Mouse (Mus musculus): ENCODE data around the gene Akr1c14. TPM values are rescaled to one million over a fixed set of nuclear protein-coding genes. Genes with fewer than 3 reads are reported as not detected.

The Akr1c14 gene
- total and polyA plus RNA-seq, 3 experiments, result not detected

GRCm38 (mm10) chr13:4133070-4133469 lies 84.3 kb downstream of the Akr1c14 start (continued):
- TF ChIP-seq MAX (IDR thresholded peaks at IDR 0.05; ENCODE audit: low read length), result peak; percentile 64; the same call in 1 of the 2 replicates

Other genes with a start within 250 kb of the Akr1c14 start
- gene Calml3, start 244.7 kb upstream of the Akr1c14 start, total RNA-seq (2012; rRNA removed), result not detected in 2 replicates
- gene Calml3, start 244.7 kb upstream of the Akr1c14 start, total RNA-seq (2014; rRNA removed), result not detected in 2 replicates
- not detected in 2 replicates for gene Calml3, start 244.7 kb upstream of the Akr1c14 start, polyA plus RNA-seq (2012; ENCODE audit: insufficient read length, low read depth)
- gene Calm4, start 211.3 kb upstream of the Akr1c14 start, total RNA-seq (2012; rRNA removed), result not detected in 2 replicates
- gene Calm4, start 211.3 kb upstream of the Akr1c14 start, total RNA-seq (2014; rRNA removed), result not detected in 2 replicates
- not detected in 2 replicates for gene Calm4, start 211.3 kb upstream of the Akr1c14 start, polyA plus RNA-seq (2012; ENCODE audit: insufficient read length, low read depth)
- not detected in 2 replicates for gene Calm5, start 194.8 kb upstream of the Akr1c14 start, total RNA-seq (2012; rRNA removed)
- not detected in 2 replicates for gene Calm5, start 194.8 kb upstream of the Akr1c14 start, total RNA-seq (2014; rRNA removed)
- not detected in 2 replicates for gene Calm5, start 194.8 kb upstream of the Akr1c14 start, polyA plus RNA-seq (2012; ENCODE audit: insufficient read length, low read depth)
- 15.7 and 18.9 TPM in 2 replicates for gene Net1, start 130.8 kb upstream of the Akr1c14 start, total RNA-seq (2012; rRNA removed)
- 22.7 and 24.2 TPM in 2 replicates for gene Net1, start 130.8 kb upstream of the Akr1c14 start, total RNA-seq (2014; rRNA removed)
- 45.7 and 46.4 TPM in 2 replicates for gene Net1, start 130.8 kb upstream of the Akr1c14 start, polyA plus RNA-seq (2012; ENCODE audit: insufficient read length, low read depth)
- gene Tubal3, start 130.7 kb upstream of the Akr1c14 start, total RNA-seq (2012; rRNA removed), result not detected in 2 replicates
- gene Tubal3, start 130.7 kb upstream of the Akr1c14 start, total RNA-seq (2014; rRNA removed), result 0.07 TPM in 1 of 2 replicates, not detected in the other
- not detected in 2 replicates for gene Tubal3, start 130.7 kb upstream of the Akr1c14 start, polyA plus RNA-seq (2012; ENCODE audit: insufficient read length, low read depth)
- not detected in 2 replicates for gene Ucn3, start 103.7 kb upstream of the Akr1c14 start, total RNA-seq (2012; rRNA removed)
- not detected in 2 replicates for gene Ucn3, start 103.7 kb upstream of the Akr1c14 start, total RNA-seq (2014; rRNA removed)
- gene Ucn3, start 103.7 kb upstream of the Akr1c14 start, polyA plus RNA-seq (2012; ENCODE audit: insufficient read length, low read depth), result not detected in 2 replicates
- not detected in 2 replicates for gene Akr1c18, start 101.6 kb downstream of the Akr1c14 start, total RNA-seq (2012; rRNA removed)
- not detected in 2 replicates for gene Akr1c18, start 101.6 kb downstream of the Akr1c14 start, total RNA-seq (2014; rRNA removed)
- not detected in 2 replicates for gene Akr1c18, start 101.6 kb downstream of the Akr1c14 start, polyA plus RNA-seq (2012; ENCODE audit: insufficient read length, low read depth)
- 39.1 and 42.1 TPM in 2 replicates for gene Akr1c13, start 142.1 kb downstream of the Akr1c14 start, total RNA-seq (2012; rRNA removed)
- gene Akr1c13, start 142.1 kb downstream of the Akr1c14 start, total RNA-seq (2014; rRNA removed), result 76.3 and 80.4 TPM in 2 replicates
- gene Akr1c13, start 142.1 kb downstream of the Akr1c14 start, polyA plus RNA-seq (2012; ENCODE audit: insufficient read length, low read depth), result 36.5 and 51.0 TPM in 2 replicates
- gene Akr1c19, start 179.7 kb downstream of the Akr1c14 start, total RNA-seq (2012; rRNA removed), result not detected in 2 replicates
- gene Akr1c19, start 179.7 kb downstream of the Akr1c14 start, total RNA-seq (2014; rRNA removed), result not detected in 2 replicates
- gene Akr1c19, start 179.7 kb downstream of the Akr1c14 start, polyA plus RNA-seq (2012; ENCODE audit: insufficient read length, low read depth), result not detected in 2 replicates
- gene Akr1c12, start 230.4 kb downstream of the Akr1c14 start, total RNA-seq (2012; rRNA removed), result 28.1 and 33.3 TPM in 2 replicates
- 23.9 and 30.2 TPM in 2 replicates for gene Akr1c12, start 230.4 kb downstream of the Akr1c14 start, total RNA-seq (2014; rRNA removed)
- gene Akr1c12, start 230.4 kb downstream of the Akr1c14 start, polyA plus RNA-seq (2012; ENCODE audit: insufficient read length, low read depth), result 31.3 and 35.2 TPM in 2 replicates